ENCODE assay signal across 14 mouse cellular contexts in the genomic region with DNA sequence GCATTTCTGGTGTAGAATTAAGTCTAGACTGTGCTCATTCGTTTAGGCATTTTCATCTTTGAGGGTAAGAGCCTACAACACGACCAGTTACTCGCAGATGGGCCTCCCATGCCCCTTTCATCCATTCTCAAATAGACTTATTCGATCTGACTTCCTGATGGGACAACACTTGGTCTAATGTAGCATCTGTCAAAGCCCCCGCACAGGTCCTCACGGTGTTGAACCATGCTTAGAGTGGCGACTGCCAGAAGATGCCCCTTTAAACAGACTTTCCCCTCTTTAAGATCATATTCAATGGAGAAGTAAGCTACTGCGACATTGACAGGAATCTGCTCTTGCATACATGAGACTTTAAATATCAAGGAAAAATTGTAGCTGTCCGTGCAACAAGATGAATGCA.
DNase-seq lines count a peak whose midpoint lies in the region; ATAC-seq and TF ChIP-seq lines count a peak whose summit lies in the region.
"Had no signal": no experiment of that assay in that cellular context is flagged by ENCODE, and none has a peak within 500 bp of the region (broad histone marks: within the 10 kb centered on the region; RNA-seq: fewer than 3 reads in every experiment).

No protein-coding gene starts in this region.

- no peak overlapping the region for H3K4me3 ChIP-seq in thymus, adult 2 months (ENCODE audit: control insufficient read depth, insufficient read depth, low read length)
- H3K4me3 ChIP-seq: forebrain, embryonic 12.5 days; forebrain, embryonic 15.5 days; heart, embryonic 12.5 days; heart, embryonic 15.5 days had no signal

- DNase-seq in CD4-positive, CD25-positive, alpha-beta regulatory T cell, adult 2 months (ENCODE audit: low read depth, low spot score), result peak; percentile 9
- peak; percentile 51 for DNase-seq in thymus, adult 2 months
- DNase-seq in thymus, postnatal 0 days (ENCODE audit: low spot score), result no peak
- peak; percentile 55 to 64 for DNase-seq in thymus, postnatal 36 days
- no peak for DNase-seq in kidney, adult 11 months
- DNase-seq in retina, postnatal 1 day, result no peak
- DNase-seq: gastrocnemius, postnatal 14 days had no signal

- TF ChIP-seq POLR2A in thymus, adult 2 months (IDR thresholded peaks at IDR 0.05; ENCODE audit: control insufficient read depth, extremely low read depth, insufficient read depth, low read length, poor library complexity), result no peak

- H3K27me3 ChIP-seq in thymus, adult 2 months (ENCODE audit: control insufficient read depth, insufficient read depth, low read length), result no peaks in the 10 kb centered on the region
- H3K27me3 ChIP-seq: forebrain, embryonic 12.5 days; forebrain, embryonic 15.5 days; heart, embryonic 12.5 days; heart, embryonic 15.5 days had no signal

- 60% methylated on average over 9 of the region's 9 CpGs for WGBS in thymus, adult 2 months

- H3K4me1 ChIP-seq in thymus, adult 2 months (replicated peaks; ENCODE audit: control insufficient read depth, insufficient read depth, low read length), result peaks cover 28% of the 10 kb centered on the region
- H3K4me1 ChIP-seq: heart, embryonic 12.5 days; heart, embryonic 15.5 days had no signal

- H3K27ac ChIP-seq in thymus, adult 2 months (ENCODE audit: control insufficient read depth, insufficient read depth, low read length), result peak overlapping the region; percentile 91
- H3K27ac ChIP-seq: forebrain, embryonic 12.5 days; forebrain, embryonic 15.5 days; heart, embryonic 15.5 days; hindbrain, embryonic 14.5 days; hindbrain, postnatal 0 days had no signal

- TF ChIP-seq CTCF in thymus, adult 2 months (IDR thresholded peaks at IDR 0.05; ENCODE audit: borderline replicate concordance, control insufficient read depth, extremely low read depth, insufficient read depth, low read length, poor library complexity), result no peak

- H3K36me3 ChIP-seq in thymus, adult 2 months (ENCODE audit: control insufficient read depth, insufficient read depth, low read length), result no peaks in the 10 kb centered on the region
- H3K36me3 ChIP-seq: forebrain, embryonic 12.5 days; forebrain, embryonic 15.5 days; heart, embryonic 12.5 days; heart, embryonic 15.5 days had no signal

- ATAC-seq in CD4-positive, CD25-positive, alpha-beta regulatory T cell, adult 4 months, result no peak

Comparison
In these comparisons a context has a peak if more than half of its experiments do, and no peak if none do; other contexts are left out.
1. DNase-seq: peak in CD4-positive, CD25-positive, alpha-beta regulatory T cell, adult 2 months (single experiment), thymus, adult 2 months (single experiment) and thymus, postnatal 36 days (2 of 2); none in thymus, postnatal 0 days (single experiment), kidney, adult 11 months (single experiment) and retina, postnatal 1 day (single experiment).